Mouse (Mus musculus) intestine, embryonic 15.5 days (tissue): ENCODE data around the gene 2310061I04Rik. TPM values are rescaled to one million over a fixed set of nuclear protein-coding genes. Genes with fewer than 3 reads are reported as not detected.

ENCODE experiments used
- ATAC-seq: fragments of 200-750 bp; cut with Nextera tagmentation; 2 replicates; pipeline ENCODE4 v1.8.0; 2017; ENCODE audit warnings: moderate TSS enrichment, moderate library complexity
- H3K27ac ChIP-seq: fragments of 300-500 bp; sonication (generic); 2 replicates; pipeline ENCODE4 v1.5.1; 2015; ENCODE audit warnings: mild to moderate bottlenecking, inconsistent platforms
- H3K27me3 ChIP-seq: fragments of 300-500 bp; sonication (generic); replicated peaks from 2 replicates; pipeline ENCODE4 v1.6.1; 2015; ENCODE audit warnings: inconsistent platforms
- H3K36me3 ChIP-seq: fragments of 300-500 bp; sonication (generic); 2 replicates; pipeline ENCODE4 v1.6.1; 2015; ENCODE audit warnings: inconsistent platforms
- H3K4me1 ChIP-seq: fragments of 300-500 bp; sonication (generic); replicated peaks from 2 replicates; pipeline ENCODE4 v1.6.1; 2015; ENCODE audit warnings: inconsistent platforms
- H3K4me2 ChIP-seq: fragments of 300-500 bp; sonication (generic); replicated peaks from 2 replicates; pipeline ENCODE4 v1.6.1; 2015; ENCODE audit warnings: mild to moderate bottlenecking, inconsistent platforms
- H3K4me3 ChIP-seq: fragments of 300-500 bp; sonication (generic); replicated peaks from 2 replicates; pipeline ENCODE4 v1.5.1; 2015; ENCODE audit warnings: inconsistent platforms
- H3K9ac ChIP-seq: fragments of 300-500 bp; sonication (generic); 2 replicates; pipeline ENCODE4 v1.6.1; 2015; ENCODE audit warnings: inconsistent platforms
- H3K9me3 ChIP-seq: fragments of 300-500 bp; sonication (generic); 2 replicates; pipeline ENCODE4 v1.6.1; 2016; ENCODE audit warnings: inconsistent platforms
- whole genome bisulfite sequencing: fragments of 180-500 bp; shearing (Covaris S2); methylation state at CpG from one replicate; pipeline ENCODE4 v1.1.7; 2015; 5-methylcytosine and 5-hydroxymethylcytosine counted together
- polyA plus RNA-seq: library from polyadenylated mRNA; unstranded; fragments of >200 nt; fragmentation: Nextera tagmentation; extraction: Ambion mirVana; gene quantifications from 2 replicates; pipeline ENCODE4 v1.2.1, GENCODE M21; 2015

The 2310061I04Rik gene
- polyA plus RNA-seq, 1 experiment from 2014 or later = 25.5 TPM

DNA sequence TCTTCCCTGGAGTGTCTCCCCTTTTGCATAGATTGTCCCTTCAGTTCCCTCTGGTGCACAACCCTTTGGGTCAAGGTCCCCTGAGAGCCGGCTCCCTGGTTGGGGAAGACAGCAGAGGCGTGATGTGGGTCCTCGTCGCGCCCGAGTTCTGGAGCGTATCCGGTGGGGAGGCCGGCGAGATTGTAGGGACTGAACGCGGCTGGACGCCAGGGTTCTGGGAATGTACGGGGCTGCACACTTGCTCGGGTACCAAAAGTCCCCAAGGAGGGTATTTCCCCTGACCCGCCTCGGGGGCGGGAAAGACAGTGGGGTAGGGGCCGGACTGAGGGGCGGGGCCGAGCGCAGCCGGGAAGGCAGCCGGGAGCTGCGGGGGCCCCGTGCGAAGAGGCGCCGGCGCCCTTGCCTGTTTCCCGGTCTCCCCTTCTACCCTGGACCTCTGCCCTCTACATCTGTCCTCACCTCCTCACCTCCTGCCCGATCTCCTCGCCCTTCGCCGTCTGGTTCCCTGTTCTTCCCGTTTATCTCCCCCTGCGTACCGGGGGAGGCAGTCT is 30.9 kb downstream of the 2310061I04Rik start:
- no peaks in the 10 kb centered on the region for H3K27me3 ChIP-seq
- H3K4me1 ChIP-seq = peaks cover 39% of the 10 kb centered on the region
- no peaks in the 10 kb centered on the region for H3K9me3 ChIP-seq
- H3K9ac ChIP-seq = peak overlapping the region; percentile 71
- peak overlapping the region; percentile 98 for H3K27ac ChIP-seq
- 0% methylated on average over 36 of the region's 38 CpGs for WGBS
- peak overlapping the region; percentile 94 for H3K4me2 ChIP-seq
- H3K4me3 ChIP-seq = peak overlapping the region; percentile 64
- peaks cover 6% of the 10 kb centered on the region; the same call in 1 of the 2 replicates for H3K36me3 ChIP-seq
- peak; percentile 63 for ATAC-seq

DNA sequence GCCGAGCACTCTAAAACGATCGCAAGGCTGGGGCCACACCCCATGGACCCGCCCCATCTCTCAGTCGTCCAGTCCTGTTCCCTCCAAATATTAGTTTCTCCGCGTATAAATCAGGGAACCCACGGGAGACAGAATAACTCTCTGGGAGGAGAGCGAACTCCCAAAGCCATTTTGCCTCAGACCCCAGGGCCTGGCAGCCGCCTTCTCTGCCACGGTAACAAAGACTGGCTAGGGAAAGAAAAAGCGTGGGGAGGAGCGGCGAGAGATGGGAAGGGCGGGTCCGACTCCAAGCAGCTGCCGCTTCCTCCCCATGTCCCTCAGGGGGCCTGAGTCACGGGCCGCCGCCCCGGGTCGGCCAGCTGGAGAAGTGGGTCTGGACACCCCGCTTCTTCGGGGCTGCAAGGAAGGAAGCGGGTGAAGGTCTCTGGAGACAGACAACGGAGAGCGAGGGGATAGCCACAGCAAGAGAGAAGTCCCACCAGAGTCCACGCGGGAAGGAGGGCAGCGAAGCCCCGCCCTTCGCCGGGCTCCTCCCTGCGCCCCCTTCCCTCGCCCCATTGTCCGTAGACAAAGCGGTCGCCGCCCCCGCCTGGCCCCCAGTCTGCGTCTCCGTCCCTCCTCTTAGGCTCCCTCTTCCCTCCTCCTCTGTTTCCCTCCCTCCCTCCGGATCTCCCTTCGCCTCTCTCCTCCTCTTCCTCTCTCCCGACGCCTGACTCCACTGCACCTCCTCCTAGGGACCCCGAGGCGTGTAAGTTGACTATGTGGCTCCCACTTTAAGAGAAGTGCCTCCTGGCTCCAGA is 31.6 kb downstream of the 2310061I04Rik start, which contains the start of gene Ppp1r18:
Gene Ppp1r18, plus strand, starts transcription at position 113 of the 800 bp plus-strand sequence.
- Histone ChIP-seq H3K9me3 (no peaks in the 10 kb centered on the region), H3K4me2 (peak within 1 kb of the TSS; percentile 94), H3K4me1 (peaks cover 42% of the 10 kb centered on the region), H3K27me3 (no peaks in the 10 kb centered on the region), H3K27ac (peak within 1 kb of the TSS; percentile 98), H3K4me3 (peak within 1 kb of the TSS; percentile 64), H3K9ac (peak within 1 kb of the TSS; percentile 71), H3K36me3 (0 out of 2 replicates have a peak, but pooled peaks cover 2% of the 10 kb centered on the region)
- under 1% methylated on average over 48 of the region's 48 CpGs for WGBS
- peak; percentile 65 for ATAC-seq

DNA sequence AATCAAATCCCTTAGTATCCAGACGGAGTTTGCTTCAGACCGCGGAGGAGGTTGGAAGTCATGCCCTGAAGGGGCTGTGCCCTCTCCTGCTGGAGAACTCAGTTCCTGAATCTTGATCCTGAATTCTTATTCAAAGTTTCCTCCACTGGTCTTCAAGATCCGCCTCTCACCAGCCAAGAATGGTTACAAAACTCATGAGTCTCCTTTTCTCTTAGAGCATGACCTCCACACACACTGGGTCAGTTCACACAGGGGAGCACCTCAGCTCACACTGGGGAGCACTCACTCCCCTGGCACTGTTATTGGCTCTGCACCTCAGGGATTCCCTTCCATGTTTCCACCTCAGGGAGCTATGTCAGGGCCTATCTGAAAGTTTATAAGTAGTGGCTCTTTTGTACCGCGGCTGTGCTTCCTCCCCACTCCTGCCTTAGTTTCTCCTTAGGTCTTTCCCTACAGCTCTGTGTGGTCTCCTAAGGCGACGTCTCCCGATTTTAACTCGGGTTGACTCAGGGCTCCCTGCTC is 32.3 kb downstream of the 2310061I04Rik start:
- Histone ChIP-seq H3K9ac (peak overlapping the region; percentile 71), H3K4me1 (peaks cover 43% of the 10 kb centered on the region), H3K36me3 (0 out of 2 replicates have a peak, but pooled peaks cover 2% of the 10 kb centered on the region), H3K27me3 (no peaks in the 10 kb centered on the region), H3K4me2 (peak overlapping the region; percentile 94), H3K4me3 (peak overlapping the region; percentile 64), H3K27ac (peak overlapping the region; percentile 98), H3K9me3 (no peaks in the 10 kb centered on the region)
- no peak for ATAC-seq
- 31% methylated on average over 10 of the region's 10 CpGs for WGBS

DNA sequence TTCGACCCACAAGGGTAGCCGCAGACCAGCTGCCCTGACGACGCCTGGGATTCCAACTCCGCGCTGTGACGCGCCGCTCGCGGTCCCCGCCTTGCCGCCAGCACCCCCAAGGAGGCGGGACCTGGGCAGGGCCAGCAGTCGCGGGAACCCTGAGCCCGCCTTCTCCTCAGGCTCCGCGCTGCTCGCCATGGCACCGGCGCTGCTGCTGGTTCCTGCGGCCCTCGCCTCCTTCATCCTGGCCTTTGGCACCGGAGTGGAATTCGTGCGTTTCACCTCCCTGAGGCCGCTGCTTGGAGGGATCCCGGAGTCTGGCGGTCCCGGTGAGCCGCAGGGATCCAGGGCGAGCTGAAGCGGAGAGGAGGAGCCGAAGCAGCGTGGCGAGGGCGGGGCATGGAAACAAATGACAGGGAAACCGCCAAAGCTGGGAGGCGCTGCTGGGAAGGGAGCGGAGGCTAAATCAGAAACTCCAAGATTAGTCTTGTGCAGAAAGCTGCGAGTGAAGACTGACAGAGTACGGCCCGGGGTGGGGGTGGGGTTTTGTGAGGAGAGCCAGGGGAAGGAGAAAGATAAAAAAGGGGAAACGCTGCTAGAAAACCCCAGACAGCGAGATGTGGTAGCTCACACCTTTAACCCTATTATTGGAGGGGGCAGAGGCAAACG is 35.9 kb downstream of the 2310061I04Rik start, which contains the start of gene Nrm:
Gene Nrm, plus strand, starts transcription at position 121 of the 660 bp plus-strand sequence.
- WGBS = under 1% methylated on average over 47 of the region's 47 CpGs
- Histone ChIP-seq H3K36me3 (peaks cover 13% of the 10 kb centered on the region; the same call in 1 of the 2 replicates), H3K9ac (peak within 1 kb of the TSS; percentile 85), H3K4me3 (peak within 1 kb of the TSS; percentile 88), H3K4me1 (peaks cover 18% of the 10 kb centered on the region), H3K27ac (peak within 1 kb of the TSS; percentile 92), H3K9me3 (no peaks in the 10 kb centered on the region), H3K27me3 (no peaks in the 10 kb centered on the region), H3K4me2 (peak within 1 kb of the TSS; percentile 74)
- peak; percentile 95 for ATAC-seq

DNA sequence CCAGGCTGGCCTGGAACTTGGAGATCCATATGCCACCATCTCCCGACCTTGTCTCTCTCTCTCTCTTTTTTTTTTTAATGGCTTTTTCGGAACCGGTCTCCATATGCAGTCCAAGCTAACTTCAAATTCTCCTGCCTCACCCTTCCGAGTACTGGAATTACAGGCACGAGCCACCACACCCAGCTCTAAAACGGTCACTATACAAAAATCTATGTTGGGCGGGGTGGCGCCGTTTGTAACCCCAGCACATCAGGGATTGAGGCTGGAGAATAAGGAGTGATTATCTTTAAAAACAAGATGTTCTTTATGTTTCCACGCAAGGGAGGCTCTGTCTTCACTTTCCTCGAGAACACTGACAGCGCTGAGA is 36.4 kb downstream of the 2310061I04Rik start:
- Histone ChIP-seq H3K4me3 (peak overlapping the region; percentile 88), H3K9me3 (no peaks in the 10 kb centered on the region), H3K4me2 (peak overlapping the region; percentile 74), H3K36me3 (peaks cover 13% of the 10 kb centered on the region; the same call in 1 of the 2 replicates), H3K27me3 (no peaks in the 10 kb centered on the region), H3K9ac (peak overlapping the region; percentile 85), H3K4me1 (peaks cover 18% of the 10 kb centered on the region), H3K27ac (peak overlapping the region; percentile 92)
- WGBS = 3% methylated on average over 12 of the region's 12 CpGs
- peak; percentile 19 for ATAC-seq

DNA sequence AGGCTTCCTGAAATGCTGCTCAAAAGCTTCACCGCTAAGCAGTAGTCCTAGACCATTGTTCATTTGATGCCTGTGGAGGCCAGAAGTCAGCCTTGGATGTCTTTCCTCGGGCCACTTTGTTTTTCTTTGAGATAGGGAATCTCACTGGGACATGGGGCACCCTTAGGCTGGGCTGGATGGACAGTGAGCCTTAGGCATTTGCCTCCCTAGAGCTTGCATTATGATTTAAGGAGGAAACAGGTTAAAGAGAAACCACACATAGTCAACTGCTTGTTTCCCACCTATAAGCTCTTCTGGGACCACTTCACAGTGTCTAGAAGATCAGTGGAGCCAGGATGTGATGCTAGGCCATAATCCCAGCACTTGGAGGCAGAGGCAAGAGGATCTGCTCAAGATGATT is 37.4 kb downstream of the 2310061I04Rik start:
- Histone ChIP-seq H3K27ac (no peak overlapping the region), H3K27me3 (no peaks in the 10 kb centered on the region), H3K9ac (no peak overlapping the region), H3K9me3 (no peaks in the 10 kb centered on the region), H3K4me1 (peaks cover 12% of the 10 kb centered on the region), H3K36me3 (peaks cover 13% of the 10 kb centered on the region; the same call in 1 of the 2 replicates), H3K4me3 (no peak overlapping the region), H3K4me2 (no peak overlapping the region)
- ATAC-seq = no peak
- WGBS = 72% methylated on average over 2 of the region's 2 CpGs

DNA sequence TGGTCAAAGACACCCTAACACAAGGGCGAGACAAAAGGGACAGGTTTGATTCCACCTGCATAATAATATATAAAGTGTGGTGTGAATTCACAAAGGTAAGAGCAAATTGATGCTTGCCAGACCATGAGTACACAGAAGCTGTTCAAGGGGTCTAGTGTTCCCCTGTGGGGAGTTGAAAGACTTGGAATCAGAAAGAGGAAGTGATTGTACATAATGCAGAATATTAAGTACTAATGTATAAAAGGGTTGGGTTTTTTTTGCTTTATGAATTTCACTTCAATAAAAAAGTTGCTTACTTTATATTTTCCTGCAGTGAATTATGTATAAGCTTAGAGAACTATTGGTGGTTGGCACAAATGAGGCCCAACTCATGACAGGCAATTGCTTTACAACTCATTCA is 37.9 kb downstream of the 2310061I04Rik start:
- Histone ChIP-seq H3K4me3 (no peak overlapping the region), H3K9me3 (no peaks in the 10 kb centered on the region), H3K9ac (no peak overlapping the region), H3K4me1 (peaks cover 10% of the 10 kb centered on the region; the same call in 1 of the 2 replicates), H3K27me3 (no peaks in the 10 kb centered on the region), H3K36me3 (peaks cover 14% of the 10 kb centered on the region; the same call in 1 of the 2 replicates), H3K4me2 (no peak overlapping the region), H3K27ac (no peak overlapping the region)
- ATAC-seq = no peak
- 91% methylated on average over 1 of the region's 1 CpGs for WGBS

DNA sequence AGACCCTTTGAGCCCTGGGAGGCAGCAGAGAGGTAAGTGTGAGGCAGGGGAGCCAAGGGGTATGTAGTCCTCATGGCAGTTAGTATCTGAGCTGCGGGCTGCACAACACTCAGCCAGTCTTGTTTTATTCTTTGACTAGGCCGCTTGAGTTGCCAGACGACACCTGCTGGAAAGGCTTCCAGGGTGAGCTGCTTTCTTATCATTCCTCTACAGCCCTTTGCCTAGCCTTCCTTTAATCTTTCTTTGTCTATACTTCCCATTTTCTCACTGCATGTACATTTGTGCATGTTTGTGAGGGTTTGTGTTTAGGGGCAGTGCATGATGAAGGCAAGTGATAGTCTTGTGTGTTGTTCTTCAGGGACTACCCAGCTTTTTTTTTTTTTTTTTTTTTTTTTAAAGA is 46.3 kb downstream of the 2310061I04Rik start:
- Histone ChIP-seq H3K4me2 (no peak overlapping the region), H3K36me3 (peaks cover 56% of the 10 kb centered on the region)
- WGBS = 83% methylated on average over 3 of the region's 3 CpGs

DNA sequence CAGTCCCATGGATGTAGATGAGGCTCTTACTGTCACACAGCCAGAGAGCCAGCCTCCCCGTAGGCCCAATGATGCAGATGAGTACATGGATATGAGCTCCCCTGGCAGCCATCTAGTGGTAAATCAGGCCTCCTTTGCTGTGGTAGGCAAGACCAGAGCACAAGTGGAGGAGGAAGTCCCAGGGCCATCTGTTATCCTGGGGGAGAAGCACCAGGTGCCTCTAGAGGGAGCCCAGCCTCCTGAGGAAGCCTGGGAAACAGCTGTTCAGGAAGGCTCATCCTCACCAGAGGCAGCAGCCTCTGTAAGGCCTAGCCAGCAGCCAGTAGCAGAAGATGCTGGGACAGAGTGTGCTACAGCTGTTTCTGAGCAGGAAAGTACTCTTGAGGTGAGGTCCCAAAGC is 49.1 kb downstream of the 2310061I04Rik start:
- Histone ChIP-seq H3K4me3 (no peak overlapping the region), H3K36me3 (peaks cover 58% of the 10 kb centered on the region), H3K27me3 (no peaks in the 10 kb centered on the region), H3K9ac (no peak overlapping the region), H3K27ac (no peak overlapping the region), H3K9me3 (no peaks in the 10 kb centered on the region), H3K4me1 (no peaks in the 10 kb centered on the region), H3K4me2 (no peak overlapping the region)
- 46% methylated on average over 1 of the region's 1 CpGs for WGBS
- peak; percentile 56 for ATAC-seq

More for the DNA sequence above, 46.3 kb downstream of the 2310061I04Rik start:
- ATAC-seq = no peak
- Histone ChIP-seq H3K4me3 (no peak overlapping the region), H3K27ac (no peak overlapping the region), H3K4me1 (no peaks in the 10 kb centered on the region), H3K9me3 (no peaks in the 10 kb centered on the region), H3K27me3 (no peaks in the 10 kb centered on the region), H3K9ac (no peak overlapping the region)

DNA sequence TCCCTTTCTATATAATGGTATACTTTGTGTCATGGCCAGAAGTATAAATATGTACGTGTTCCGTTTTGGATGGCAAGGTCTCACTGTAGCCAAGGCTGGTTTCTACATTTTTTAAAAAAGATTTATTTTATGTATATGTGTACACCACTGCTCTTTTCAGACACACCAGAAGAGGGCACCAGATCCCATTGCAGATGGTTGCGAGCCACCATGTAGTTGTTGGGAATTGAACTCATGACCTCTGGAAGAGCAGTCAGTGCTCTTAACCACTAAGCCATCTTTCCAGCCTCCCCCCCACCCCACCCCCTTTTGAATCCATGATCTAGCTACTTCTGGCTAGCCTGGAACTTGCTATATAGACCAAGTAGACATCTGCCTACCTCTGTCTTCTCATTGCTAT is 53.7 kb downstream of the 2310061I04Rik start:
- peaks cover 27% of the 10 kb centered on the region for H3K36me3 ChIP-seq
- H3K4me2 ChIP-seq = no peak overlapping the region
- H3K4me1 ChIP-seq = peaks cover 8% of the 10 kb centered on the region; the same call in 1 of the 2 replicates
- H3K27me3 ChIP-seq = no peaks in the 10 kb centered on the region
- 98% methylated on average over 3 of the region's 3 CpGs for WGBS
- no peak for ATAC-seq
- H3K27ac ChIP-seq = no peak overlapping the region
- no peak overlapping the region for H3K9ac ChIP-seq
- H3K9me3 ChIP-seq = no peaks in the 10 kb centered on the region
- no peak overlapping the region for H3K4me3 ChIP-seq
